Mouse (Mus musculus) cerebellum, postnatal 10 days (tissue): ENCODE measurements around the gene Sox18.

Source experiments
- DNase-seq, 2 experiments: peaks; one replicate each; pipeline ENCODE4 v3.0.0; 2021; ENCODE audit warnings: mixed read lengths in 2 of 2

The Sox18 gene

GRCm38 (mm10) chr2:181671326-181671725 lies at the start of gene Sox18:
Sox18 (minus strand) TSS chr2:181671640.
- DNase-seq, result peak in 1 of 2 experiments; percentile 49

GRCm38 (mm10) chr2:181721200-181721599 lies 49.8 kb upstream of the Sox18 start:
- peak; percentile 81 to 86 for DNase-seq

- DNase-seq, result peak; percentile 49 to 69
Measured at GRCm38 (mm10) chr2:181720061-181720460, 48.6 kb upstream of the Sox18 start.

GRCm38 (mm10) chr2:181716991-181717390 lies 45.6 kb upstream of the Sox18 start:
- DNase-seq, result peak in 1 of 2 experiments; percentile 62

GRCm38 (mm10) chr2:181715382-181715781 lies 43.9 kb upstream of the Sox18 start:
- DNase-seq, result no peak

GRCm38 (mm10) chr2:181714903-181715326 lies 43.5 kb upstream of the Sox18 start, which contains the start of gene Oprl1:
Oprl1 (plus strand) TSS chr2:181715016.
- peak; percentile 88 to 91 for DNase-seq

- DNase-seq, result peak; percentile 78 to 80
Measured at GRCm38 (mm10) chr2:181713749-181714148, 42.3 kb upstream of the Sox18 start.

- DNase-seq, result peak; percentile 53 to 57
Measured at GRCm38 (mm10) chr2:181706668-181707067, 35.2 kb upstream of the Sox18 start.

- DNase-seq, result no peak
Measured at GRCm38 (mm10) chr2:181698241-181698640, 26.8 kb upstream of the Sox18 start, which contains the start of gene Lkaaear1. Lkaaear1 (minus strand) TSS chr2:181698442.

- DNase-seq, result peak in 1 of 2 experiments; percentile 5
Measured at GRCm38 (mm10) chr2:181696801-181697420, 25.5 kb upstream of the Sox18 start.

GRCm38 (mm10) chr2:181695776-181696175 lies 24.3 kb upstream of the Sox18 start:
- DNase-seq, result peak in 1 of 2 experiments; percentile 17

- DNase-seq, result peak in 1 of 2 experiments; percentile 3
Measured at GRCm38 (mm10) chr2:181694581-181694980, 23.1 kb upstream of the Sox18 start.

- peak; percentile 83 to 90 for DNase-seq
Measured at GRCm38 (mm10) chr2:181693339-181694280, 22.2 kb upstream of the Sox18 start, which contains the start of gene Rgs19. Rgs19 (minus strand) TSS chr2:181693977.

GRCm38 (mm10) chr2:181692304-181692703 lies 20.9 kb upstream of the Sox18 start:
- no peak for DNase-seq

GRCm38 (mm10) chr2:181691571-181691970 lies 20.1 kb upstream of the Sox18 start:
- DNase-seq, result peak in 1 of 2 experiments; percentile 4

- DNase-seq, result peak in 1 of 2 experiments; percentile 5
Measured at GRCm38 (mm10) chr2:181691083-181691482, 19.6 kb upstream of the Sox18 start.

- peak; percentile 45 to 61 for DNase-seq
Measured at GRCm38 (mm10) chr2:181689466-181690160, 18.2 kb upstream of the Sox18 start.

GRCm38 (mm10) chr2:181687586-181687985 lies 16.1 kb upstream of the Sox18 start:
- no peak for DNase-seq

GRCm38 (mm10) chr2:181685686-181686085 lies 14.2 kb upstream of the Sox18 start:
- DNase-seq, result no peak

- DNase-seq, result peak in 1 of 2 experiments; percentile 17
Measured at GRCm38 (mm10) chr2:181684713-181685112, 13.3 kb upstream of the Sox18 start.

GRCm38 (mm10) chr2:181683381-181683780 lies 11.9 kb upstream of the Sox18 start:
- no peak for DNase-seq

- no peak for DNase-seq
Measured at GRCm38 (mm10) chr2:181681978-181682377, 10.5 kb upstream of the Sox18 start.

GRCm38 (mm10) chr2:181680716-181681117 lies 9.3 kb upstream of the Sox18 start:
- no peak for DNase-seq
